Mouse (Mus musculus) cortical plate, adult 2 months (tissue): ENCODE measurements around the gene Shisa8.

Experiments used
- CTCF ChIP-seq: fragments of 200-500 bp; IDR thresholded peaks from 2 replicates; pipeline ENCODE4 v1.5.1; 2011; ENCODE audit warnings: mild to moderate bottlenecking, control low read depth, low read length; ENCODE audit not compliant: insufficient read depth; ENCODE audit errors: extremely low read depth
- POLR2A ChIP-seq: fragments of 200-500 bp; IDR thresholded peaks from 2 replicates; pipeline ENCODE4 v1.6.1; 2011; ENCODE audit warnings: mild to moderate bottlenecking, low read length, control low read depth; ENCODE audit not compliant: insufficient read depth; ENCODE audit errors: extremely low read depth

GRCm38 (mm10) chr15:82206365-82207104 lies 6.1 kb downstream of the Shisa8 start:
- TF ChIP-seq CTCF (no peak), POLR2A (no peak)
